Mouse (Mus musculus) forebrain, embryonic 10.5 days (tissue): ENCODE measurements around the gene Il6ra. TPM values are rescaled to one million over a fixed set of nuclear protein-coding genes. Genes with fewer than 3 reads are reported as not detected.

Source experiments
- DNase-seq: peaks from one replicate; pipeline ENCODE4 v3.0.0-alpha.2; 2017; ENCODE audit warnings: low spot score; ENCODE audit errors: extremely low spot score
- H3K27ac ChIP-seq: fragments of 300-500 bp; sonication (generic); 2 replicates; pipeline ENCODE4 v1.5.1; 2016; ENCODE audit warnings: mild to moderate bottlenecking
- H3K27me3 ChIP-seq: fragments of 300-500 bp; sonication (generic); 2 replicates; pipeline ENCODE4 v1.6.1; 2016; ENCODE audit warnings: mild to moderate bottlenecking; ENCODE audit not compliant: poor library complexity, severe bottlenecking
- H3K36me3 ChIP-seq: fragments of 300-500 bp; sonication (generic); replicated peaks from 2 replicates; pipeline ENCODE4 v1.6.1; 2016; ENCODE audit warnings: mild to moderate bottlenecking, moderate library complexity
- H3K4me1 ChIP-seq: fragments of 300-500 bp; sonication (generic); 2 replicates; pipeline ENCODE4 v1.6.1; 2016
- H3K4me3 ChIP-seq: fragments of 300-500 bp; sonication (generic); 2 replicates; pipeline ENCODE4 v1.5.1; 2016; ENCODE audit warnings: mild to moderate bottlenecking, moderate library complexity
- H3K9me3 ChIP-seq: fragments of 300-500 bp; sonication (generic); 2 replicates; pipeline ENCODE4 v1.6.1; 2016; ENCODE audit warnings: mild to moderate bottlenecking, moderate library complexity
- WGBS: fragments of 180-500 bp; shearing (Covaris S2); methylation state at CpG from one replicate; pipeline ENCODE4 v1.1.7; 2016; 5-methylcytosine and 5-hydroxymethylcytosine counted together
- polyA plus RNA-seq: library from polyadenylated mRNA; unstranded; fragments of >200 nt; fragmentation: Nextera tagmentation; extraction: Ambion mirVana; gene quantifications from 2 replicates; pipeline ENCODE4 v1.2.1, GENCODE M21; 2016

The Il6ra gene
- polyA plus RNA-seq, 1 experiment from 2014 or later = 0.35 TPM

- Histone ChIP-seq H3K27me3 (peaks cover 14% of the 10 kb centered on the region), H3K27ac (no peak overlapping the region), H3K4me1 (peaks cover 29% of the 10 kb centered on the region), H3K9me3 (peaks cover 5% of the 10 kb centered on the region; the same call in 1 of the 2 replicates), H3K36me3 (no peaks in the 10 kb centered on the region), H3K4me3 (no peak overlapping the region)
- WGBS = 19% methylated on average over 4 of the region's 4 CpGs
- DNase-seq = no peak
Measured at GRCm38 (mm10) chr3:89858123-89858522, 54.9 kb downstream of the Il6ra start.

GRCm38 (mm10) chr3:89857353-89857752, 55.6 kb downstream of the Il6ra start:
- no peak for DNase-seq
- no peak overlapping the region for H3K4me3 ChIP-seq
- H3K27ac ChIP-seq = no peak overlapping the region
- WGBS = 84% methylated on average over 3 of the region's 3 CpGs
- H3K36me3 ChIP-seq = no peaks in the 10 kb centered on the region
- peaks cover 14% of the 10 kb centered on the region for H3K27me3 ChIP-seq
- peaks cover 29% of the 10 kb centered on the region for H3K4me1 ChIP-seq
- peaks cover 5% of the 10 kb centered on the region; the same call in 1 of the 2 replicates for H3K9me3 ChIP-seq

DNA sequence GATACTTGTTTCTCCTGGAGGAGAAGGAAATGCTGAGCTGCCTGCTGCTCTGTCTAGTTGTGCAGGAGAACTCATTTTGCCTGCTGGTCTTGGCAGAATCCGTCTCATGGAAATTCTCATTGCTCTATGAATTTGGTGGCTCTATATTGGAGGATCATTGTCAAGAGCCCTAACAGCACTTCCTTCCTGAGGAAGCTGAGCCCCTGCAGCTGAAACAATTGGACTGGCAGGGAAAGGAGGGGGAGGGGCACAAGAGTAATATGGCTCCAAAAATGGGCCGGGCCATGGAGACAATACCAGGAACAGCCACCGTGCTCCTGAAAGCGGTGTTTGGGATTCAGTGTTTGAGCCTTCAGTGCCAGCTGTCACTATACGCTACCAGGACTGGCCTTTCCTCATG, 59.2 kb downstream of the Il6ra start:
- 80% methylated on average over 5 of the region's 5 CpGs for WGBS
- peaks cover 11% of the 10 kb centered on the region for H3K4me1 ChIP-seq
- H3K9me3 ChIP-seq = peaks cover 5% of the 10 kb centered on the region; the same call in 1 of the 2 replicates
- H3K27ac ChIP-seq = 0 out of 2 replicates have a peak overlapping the region, but pooled peaks have one; percentile 26
- no peaks in the 10 kb centered on the region for H3K27me3 ChIP-seq
- DNase-seq = no peak
- no peak overlapping the region for H3K4me3 ChIP-seq
- H3K36me3 ChIP-seq = no peaks in the 10 kb centered on the region

- Histone ChIP-seq H3K27me3 (no peaks in the 10 kb centered on the region), H3K4me1 (peaks cover 5% of the 10 kb centered on the region), H3K9me3 (no peaks in the 10 kb centered on the region), H3K4me3 (no peak overlapping the region), H3K36me3 (no peaks in the 10 kb centered on the region), H3K27ac (no peak overlapping the region)
- WGBS = 94% methylated on average over 6 of the region's 6 CpGs
- DNase-seq = no peak
Measured at GRCm38 (mm10) chr3:89848083-89848482, 64.9 kb downstream of the Il6ra start.

DNA sequence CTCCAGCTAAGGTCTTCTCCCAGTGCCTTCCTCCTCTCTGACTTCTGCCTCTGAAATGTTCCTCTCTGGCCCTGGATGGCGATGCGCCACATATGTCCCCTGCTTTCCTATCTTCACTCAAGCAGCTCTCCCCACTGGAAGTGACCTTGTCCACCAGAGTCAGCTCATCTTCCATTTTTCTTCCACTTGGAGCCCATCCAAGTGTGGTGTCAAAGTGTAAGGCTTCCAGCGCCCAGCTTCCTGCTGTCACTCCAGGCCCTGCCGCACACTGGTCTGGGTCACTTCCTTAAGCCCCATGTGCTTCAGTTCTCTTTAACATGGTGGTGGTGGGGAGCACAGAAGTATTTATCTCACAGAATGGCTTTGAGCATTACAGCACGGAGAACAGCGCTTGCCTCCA, 65.4 kb downstream of the Il6ra start:
- H3K9me3 ChIP-seq = no peaks in the 10 kb centered on the region
- H3K4me1 ChIP-seq = peaks cover 6% of the 10 kb centered on the region
- no peak for DNase-seq
- no peak overlapping the region for H3K27ac ChIP-seq
- no peak overlapping the region for H3K4me3 ChIP-seq
- no peaks in the 10 kb centered on the region for H3K27me3 ChIP-seq
- no peaks in the 10 kb centered on the region for H3K36me3 ChIP-seq
- WGBS = 95% methylated on average over 6 of the region's 6 CpGs

DNA sequence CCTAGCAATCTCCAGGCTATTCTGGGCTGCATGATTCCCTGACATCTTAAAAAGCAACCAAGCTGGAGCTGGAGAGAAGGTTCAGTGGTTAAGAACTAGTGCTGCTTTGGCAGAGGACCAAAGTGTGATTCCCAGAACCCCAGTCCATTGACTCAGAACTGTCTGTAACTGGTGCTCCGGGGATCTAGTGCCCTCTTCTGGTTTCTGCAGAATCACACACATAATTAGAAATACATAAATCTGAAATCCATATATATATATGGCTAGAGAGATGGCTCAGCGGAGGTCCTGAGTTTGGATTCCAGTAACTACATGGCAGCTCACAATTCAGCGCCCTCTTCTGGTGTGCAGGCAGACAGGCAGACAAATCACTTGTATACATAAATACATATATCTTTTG, 65.9 kb downstream of the Il6ra start:
- Histone ChIP-seq H3K4me3 (no peak overlapping the region), H3K27ac (no peak overlapping the region), H3K27me3 (no peaks in the 10 kb centered on the region), H3K9me3 (no peaks in the 10 kb centered on the region; the same call in 1 of the 2 replicates), H3K4me1 (peaks cover 6% of the 10 kb centered on the region), H3K36me3 (no peaks in the 10 kb centered on the region)
- 85% methylated on average over 3 of the region's 3 CpGs for WGBS
- no peak for DNase-seq

GRCm38 (mm10) chr3:89845814-89846213, 67.2 kb downstream of the Il6ra start:
- Histone ChIP-seq H3K4me1 (peaks cover 6% of the 10 kb centered on the region), H3K27ac (no peak overlapping the region), H3K4me3 (no peak overlapping the region), H3K9me3 (no peaks in the 10 kb centered on the region; the same call in 1 of the 2 replicates), H3K27me3 (no peaks in the 10 kb centered on the region), H3K36me3 (no peaks in the 10 kb centered on the region)
- DNase-seq = no peak
- WGBS = 79% methylated on average over 9 of the region's 9 CpGs

DNA sequence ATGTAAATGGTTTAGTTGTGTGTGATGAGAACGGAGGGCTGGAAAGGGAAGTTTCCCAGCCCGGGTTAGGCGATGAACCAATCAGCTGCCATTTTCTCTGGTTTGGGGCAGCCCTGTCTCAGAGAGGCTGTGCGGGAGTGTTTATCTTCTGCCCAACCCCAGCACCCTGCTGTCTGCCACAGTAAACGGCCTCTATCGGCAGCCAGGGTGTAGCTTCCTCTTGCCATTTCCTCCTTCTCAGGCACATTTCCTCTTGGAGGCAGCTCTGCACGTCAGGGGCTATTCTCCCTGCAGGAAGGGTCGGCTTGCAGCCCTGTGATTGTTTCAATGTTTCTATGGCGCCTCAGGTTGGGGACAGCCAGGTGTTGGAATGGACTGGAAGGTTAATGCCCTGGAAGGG, 69.8 kb downstream of the Il6ra start:
- H3K36me3 ChIP-seq = no peaks in the 10 kb centered on the region
- no peaks in the 10 kb centered on the region; the same call in 1 of the 2 replicates for H3K9me3 ChIP-seq
- H3K27me3 ChIP-seq = no peaks in the 10 kb centered on the region
- H3K4me1 ChIP-seq = peaks cover 6% of the 10 kb centered on the region
- no peak overlapping the region for H3K4me3 ChIP-seq
- no peak for DNase-seq
- no peak overlapping the region for H3K27ac ChIP-seq
- WGBS = 79% methylated on average over 9 of the region's 9 CpGs

GRCm38 (mm10) chr3:89842258-89842657, 70.7 kb downstream of the Il6ra start:
- Histone ChIP-seq H3K36me3 (no peaks in the 10 kb centered on the region), H3K4me1 (peaks cover 6% of the 10 kb centered on the region), H3K27ac (no peak overlapping the region), H3K4me3 (no peak overlapping the region), H3K27me3 (no peaks in the 10 kb centered on the region), H3K9me3 (no peaks in the 10 kb centered on the region; the same call in 1 of the 2 replicates)
- 66% methylated on average over 4 of the region's 4 CpGs for WGBS
- peak; percentile 27 for DNase-seq

DNA sequence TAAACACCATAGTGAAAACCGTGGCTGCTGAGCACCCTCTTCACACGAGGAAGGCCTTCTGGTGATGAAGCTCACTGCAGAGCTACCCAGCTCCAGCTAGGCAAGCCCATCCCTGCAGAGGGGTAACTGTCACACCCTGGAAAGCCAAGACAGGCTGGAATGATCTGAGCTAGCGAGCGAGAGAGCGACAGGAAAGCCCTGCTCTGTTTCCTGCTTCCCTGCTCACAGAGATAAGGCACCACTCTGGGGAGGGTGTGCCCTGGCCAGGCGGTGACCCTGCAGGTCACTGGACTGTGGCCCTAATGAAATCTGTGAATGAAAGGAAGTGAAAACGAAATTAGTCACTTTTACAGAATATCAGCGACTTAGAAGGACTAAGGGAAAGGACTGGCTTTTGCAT, 77.6 kb downstream of the Il6ra start:
- Histone ChIP-seq H3K9me3 (no peaks in the 10 kb centered on the region), H3K27ac (no peak overlapping the region), H3K4me1 (peaks cover 13% of the 10 kb centered on the region), H3K27me3 (peaks cover 45% of the 10 kb centered on the region), H3K4me3 (no peak overlapping the region), H3K36me3 (no peaks in the 10 kb centered on the region)
- WGBS = 55% methylated on average over 8 of the region's 8 CpGs
- no peak for DNase-seq

DNA sequence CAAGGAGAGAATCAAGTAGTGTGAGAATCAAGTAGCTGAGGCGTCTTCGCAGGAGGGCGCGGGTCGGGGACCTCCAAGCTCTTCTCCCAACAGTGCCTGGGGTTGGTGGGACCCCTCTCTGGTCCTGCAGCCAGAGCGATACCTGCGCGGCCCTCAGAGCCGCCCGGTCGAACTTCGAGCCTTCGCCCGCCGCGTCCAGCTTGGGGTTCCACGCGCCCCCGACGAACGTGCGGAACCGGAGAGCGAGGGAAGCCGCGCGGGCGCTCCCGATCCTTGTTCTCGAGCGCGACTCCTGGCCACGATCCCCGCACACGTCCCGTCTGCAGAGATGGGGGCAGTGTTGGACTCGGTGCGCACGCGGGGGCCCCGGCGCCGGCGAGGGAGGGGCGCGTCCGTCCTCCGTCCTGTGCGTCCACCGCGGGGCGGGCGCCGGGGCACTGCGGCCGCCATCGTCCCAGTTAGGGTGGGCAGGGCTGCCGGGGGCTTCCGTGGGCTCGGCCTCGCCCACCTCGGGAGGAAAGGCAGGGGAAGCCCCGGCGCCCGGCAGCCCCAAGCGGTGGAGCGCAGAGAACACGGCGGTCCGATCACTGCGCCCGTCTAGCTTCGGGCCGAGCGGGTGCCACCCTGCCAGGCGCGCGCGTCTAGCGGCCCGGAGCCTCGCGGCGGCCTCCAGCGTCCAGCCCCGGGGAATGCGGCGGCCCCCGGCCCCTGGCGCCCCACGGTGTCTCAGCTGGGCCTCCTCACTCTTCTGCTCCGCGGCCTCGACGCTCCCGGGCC, 82.0 kb downstream of the Il6ra start, which contains the start of gene She:
Gene She, plus strand, starts transcription at position 556 of the 777 bp plus-strand sequence.
- Histone ChIP-seq H3K27ac (peak within 1 kb of the TSS; percentile 58; the same call in 1 of the 2 replicates), H3K36me3 (no peaks in the 10 kb centered on the region), H3K27me3 (peaks cover 77% of the 10 kb centered on the region), H3K9me3 (no peaks in the 10 kb centered on the region; the same call in 1 of the 2 replicates), H3K4me1 (peaks cover 13% of the 10 kb centered on the region), H3K4me3 (peak within 1 kb of the TSS; percentile 51)
- 2% methylated on average over 90 of the region's 96 CpGs for WGBS
- DNase-seq = no peak

DNA sequence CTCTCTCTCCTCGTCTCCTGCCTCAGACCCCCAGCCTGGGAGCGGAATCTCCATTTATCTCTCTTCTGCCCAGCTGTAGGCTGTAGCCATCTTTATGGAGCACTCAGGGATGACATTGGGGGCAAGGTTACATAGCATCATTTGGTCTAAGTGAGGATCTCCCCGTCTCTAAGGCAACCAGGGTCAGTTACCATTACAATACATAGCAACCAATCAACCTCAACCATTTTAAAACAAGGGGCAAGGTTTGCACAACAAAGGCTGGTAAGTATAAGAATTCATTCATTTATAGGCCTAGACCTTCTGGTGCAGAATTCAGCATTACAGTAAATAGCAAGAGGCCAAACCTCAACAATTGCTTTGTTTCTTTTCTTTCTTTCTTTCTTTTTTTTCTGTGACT, 86.7 kb downstream of the Il6ra start:
- no peak for DNase-seq
- 72% methylated on average over 3 of the region's 3 CpGs for WGBS
- Histone ChIP-seq H3K27me3 (peaks cover 41% of the 10 kb centered on the region), H3K4me1 (peaks cover 6% of the 10 kb centered on the region), H3K36me3 (no peaks in the 10 kb centered on the region), H3K27ac (no peak overlapping the region), H3K4me3 (no peak overlapping the region), H3K9me3 (no peaks in the 10 kb centered on the region; the same call in 1 of the 2 replicates)

GRCm38 (mm10) chr3:89823594-89823993, 89.4 kb downstream of the Il6ra start:
- no peak for DNase-seq
- peaks cover 14% of the 10 kb centered on the region for H3K27me3 ChIP-seq
- H3K4me1 ChIP-seq = no peaks in the 10 kb centered on the region
- H3K27ac ChIP-seq = no peak overlapping the region
- no peaks in the 10 kb centered on the region; the same call in 1 of the 2 replicates for H3K9me3 ChIP-seq
- H3K36me3 ChIP-seq = no peaks in the 10 kb centered on the region
- 71% methylated on average over 2 of the region's 2 CpGs for WGBS
- no peak overlapping the region for H3K4me3 ChIP-seq
